Mouse (Mus musculus) embryo, embryonic 11.5 days (tissue): ENCODE data around the gene Rock2.

Experiments
- DNase-seq: peaks from one replicate; pipeline ENCODE4 v3.0.0-alpha.2; 2012; ENCODE audit warnings: low read depth, low spot score

The Rock2 gene

GRCm38 (mm10) chr12:16900625-16901222 lies 6.0 kb downstream of the Rock2 start:
- DNase-seq, result no peak

GRCm38 (mm10) chr12:16903949-16904635 lies 9.4 kb downstream of the Rock2 start:
- DNase-seq, result no peak

- no peak for DNase-seq
These were observed 12.7 kb downstream of the Rock2 start for GRCm38 (mm10) chr12:16907282-16907846.

- DNase-seq, result no peak
These were observed 13.4 kb downstream of the Rock2 start for GRCm38 (mm10) chr12:16907953-16908648.

- no peak for DNase-seq
These were observed 16.8 kb downstream of the Rock2 start for GRCm38 (mm10) chr12:16911524-16911923.

GRCm38 (mm10) chr12:16912600-16912999 lies 17.9 kb downstream of the Rock2 start:
- no peak for DNase-seq

GRCm38 (mm10) chr12:16920186-16920860 lies 25.6 kb downstream of the Rock2 start:
- no peak for DNase-seq

- DNase-seq, result no peak
These were observed 33.2 kb downstream of the Rock2 start for GRCm38 (mm10) chr12:16927889-16928288.

GRCm38 (mm10) chr12:16934423-16934822 lies 39.7 kb downstream of the Rock2 start:
- no peak for DNase-seq

- DNase-seq, result no peak
These were observed 47.3 kb downstream of the Rock2 start for GRCm38 (mm10) chr12:16941976-16942375.

GRCm38 (mm10) chr12:16948239-16948638 lies 53.5 kb downstream of the Rock2 start:
- DNase-seq, result no peak

- peak; percentile 2 for DNase-seq
These were observed 64.2 kb downstream of the Rock2 start for GRCm38 (mm10) chr12:16958851-16959250.

GRCm38 (mm10) chr12:16963354-16963753 lies 68.7 kb downstream of the Rock2 start:
- no peak for DNase-seq

GRCm38 (mm10) chr12:16966811-16967210 lies 72.1 kb downstream of the Rock2 start:
- no peak for DNase-seq

- no peak for DNase-seq
These were observed 82.4 kb downstream of the Rock2 start for GRCm38 (mm10) chr12:16977120-16977519.

- no peak for DNase-seq
These were observed 91.1 kb downstream of the Rock2 start for GRCm38 (mm10) chr12:16985778-16986177.

- DNase-seq, result no peak
These were observed 96.7 kb downstream of the Rock2 start for GRCm38 (mm10) chr12:16991376-16991775.

GRCm38 (mm10) chr12:16992355-16992754 lies 97.7 kb downstream of the Rock2 start:
- no peak for DNase-seq

- DNase-seq, result no peak
These were observed 99.6 kb downstream of the Rock2 start for GRCm38 (mm10) chr12:16994291-16994690.

- DNase-seq, result no peak
These were observed 101.6 kb downstream of the Rock2 start for GRCm38 (mm10) chr12:16996281-16996680.

- DNase-seq, result no peak
These were observed 102.3 kb downstream of the Rock2 start for GRCm38 (mm10) chr12:16996886-16997462.

GRCm38 (mm10) chr12:16999146-16999545 lies 104.5 kb downstream of the Rock2 start:
- no peak for DNase-seq
